Mouse (Mus musculus): ENCODE measurements around the gene Parp3.

DNA sequence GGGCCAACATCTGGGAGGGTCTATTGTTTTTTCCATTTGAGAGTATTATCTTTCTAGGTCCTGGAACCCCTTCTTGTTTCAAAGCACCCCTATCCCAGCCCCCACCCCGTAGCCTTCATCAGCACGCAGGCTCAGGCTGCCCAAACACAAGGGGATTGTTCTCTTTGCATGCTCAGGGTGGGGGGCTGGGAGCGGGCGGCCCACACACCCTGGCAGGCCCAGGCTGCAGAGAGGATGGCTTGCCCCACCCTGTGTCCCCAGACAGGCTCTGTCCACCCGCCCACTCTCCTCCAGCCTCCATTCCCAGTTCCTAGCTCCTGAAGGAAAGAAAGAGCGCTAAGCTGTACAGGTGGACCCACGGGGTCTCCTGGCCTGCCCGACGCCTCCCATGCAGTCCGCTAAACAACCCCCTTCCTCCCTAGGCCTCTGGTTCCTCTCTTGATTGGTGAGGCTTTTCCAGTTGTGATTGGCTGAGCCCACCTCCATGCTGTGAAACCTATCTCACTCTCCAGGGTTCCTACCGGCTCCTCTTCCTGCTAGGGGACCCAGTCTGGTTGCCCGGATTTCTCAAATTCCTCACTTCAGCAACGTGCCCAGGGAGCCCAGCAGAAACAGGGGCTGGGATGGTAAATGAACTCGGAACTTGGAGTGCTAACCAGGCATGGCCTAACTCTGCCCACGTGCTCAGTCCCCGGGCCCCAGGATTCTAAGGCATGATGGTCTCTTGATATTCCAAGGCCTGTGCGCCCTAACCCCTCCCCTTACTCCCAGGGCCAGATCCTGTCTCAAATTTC is 21.7 kb downstream of the Parp3 start:
- TF ChIP-seq TAL1 (IDR thresholded peaks at IDR 0.05; ENCODE audit: low read length) (no peak), GATA1 (IDR thresholded peaks at IDR 0.05; ENCODE audit: low read length) (no peak)

Data from erythroblast, embryonic 14.5 days (primary cell).